Mouse (Mus musculus): ENCODE results near the gene Aldh4a1. TPM values are rescaled to one million over a fixed set of nuclear protein-coding genes. Genes with fewer than 3 reads are reported as not detected.

The Aldh4a1 gene
- polyA plus RNA-seq, 1 experiment from 2014 or later: 31.9 TPM

DNA sequence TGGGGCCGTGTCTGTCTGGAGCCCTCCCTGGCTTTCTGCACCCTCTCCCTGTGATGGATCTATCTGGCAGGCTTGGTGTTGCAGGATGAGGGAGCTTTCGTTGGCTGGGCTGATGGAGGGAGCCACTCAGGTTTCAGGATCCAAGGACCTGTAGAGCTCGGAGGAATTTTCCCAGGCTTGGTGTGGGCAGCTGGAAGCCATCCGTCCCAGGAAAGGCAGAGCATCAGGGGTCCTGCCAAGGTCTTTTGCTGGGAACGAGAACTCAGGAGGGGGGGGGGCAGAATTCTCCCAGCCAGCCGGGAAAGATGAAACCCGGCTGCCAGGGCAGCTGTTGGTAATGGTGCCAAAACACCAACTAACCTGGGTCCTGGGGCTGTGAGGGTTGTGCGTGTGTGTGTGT is 75.9 kb downstream of the Aldh4a1 start:
- Histone ChIP-seq H3K4me1 (ENCODE audit: control insufficient read depth, insufficient read depth, low read depth, low read length) (no peaks in the 10 kb centered on the region), H3K27me3 (replicated peaks; ENCODE audit: control insufficient read depth, insufficient read depth, low read length) (peaks cover 2% of the 10 kb centered on the region; the same call in 1 of the 2 replicates), H3K27ac (ENCODE audit: low read depth, low read length) (no peak overlapping the region), H3K9ac (ENCODE audit: low read depth, low read length) (no peak overlapping the region), H3K4me2 (ENCODE audit: low read length) (no peak overlapping the region), H3K9me3 (ENCODE audit: control insufficient read depth, low read length) (no peaks in the 10 kb centered on the region), H3K4me3 (ENCODE audit: low read length) (no peak overlapping the region), H3K36me3 (ENCODE audit: control insufficient read depth, insufficient read depth, low read length) (no peaks in the 10 kb centered on the region)
- WGBS: 59% methylated on average over 8 of the region's 8 CpGs
- ATAC-seq: no peak

Small RNAs within 50 kb of the gene (microRNA-seq; reads per million reads assigned to microRNA genes)
- gene Gm25571 (not detected), gene Mir7020 (not detected)

Other genes with a start within 250 kb of the Aldh4a1 start
- gene Iffo2, start 92.3 kb upstream of the Aldh4a1 start, polyA plus RNA-seq (2015; fragmentation: Nextera tagmentation; extraction: Ambion mirVana): 3.5 and 3.9 TPM in 2 replicates
- not detected in 2 replicates for gene Gm21969, start 19.7 kb upstream of the Aldh4a1 start, polyA plus RNA-seq (2015; fragmentation: Nextera tagmentation; extraction: Ambion mirVana)
- not detected in 2 replicates for gene Tas1r2, start 30.7 kb downstream of the Aldh4a1 start, polyA plus RNA-seq (2015; fragmentation: Nextera tagmentation; extraction: Ambion mirVana)
- 0.24 and 0.60 TPM in 2 replicates for gene Pax7, start 210.7 kb downstream of the Aldh4a1 start, polyA plus RNA-seq (2015; fragmentation: Nextera tagmentation; extraction: Ambion mirVana)